Mouse (Mus musculus) intestine, embryonic 16.5 days (tissue): ENCODE measurements around the gene Hoxb1. TPM values are rescaled to one million over a fixed set of nuclear protein-coding genes. Genes with fewer than 3 reads are reported as not detected.

Experiments used
- ATAC-seq: fragments of 200-750 bp; cut with Nextera tagmentation; 2 replicates; pipeline ENCODE4 v1.8.0; 2017; ENCODE audit warnings: moderate TSS enrichment, moderate library complexity
- H3K27ac ChIP-seq: fragments of 300-500 bp; sonication (generic); 2 replicates; pipeline ENCODE4 v1.5.1; 2014; ENCODE audit warnings: mild to moderate bottlenecking, low read length
- H3K27me3 ChIP-seq: fragments of 300-500 bp; sonication (generic); replicated peaks from 2 replicates; pipeline ENCODE4 v1.6.1; 2014; ENCODE audit warnings: low read length, control low read depth, mixed read lengths; ENCODE audit not compliant: control insufficient read depth, insufficient read depth
- H3K36me3 ChIP-seq: fragments of 300-500 bp; sonication (generic); 2 replicates; pipeline ENCODE4 v1.6.1; 2014; ENCODE audit warnings: low read length, control low read depth; ENCODE audit not compliant: control insufficient read depth, insufficient read depth
- H3K4me1 ChIP-seq: fragments of 300-500 bp; sonication (generic); 2 replicates; pipeline ENCODE4 v1.6.1; 2014; ENCODE audit warnings: low read length, control low read depth, mixed read lengths; ENCODE audit not compliant: control insufficient read depth, insufficient read depth
- H3K4me2 ChIP-seq: fragments of 300-500 bp; sonication (generic); 2 replicates; pipeline ENCODE4 v1.6.1; 2014; ENCODE audit warnings: low read depth, low read length, control low read depth
- H3K4me3 ChIP-seq: fragments of 300-500 bp; sonication (generic); 2 replicates; pipeline ENCODE4 v1.5.1; 2014; ENCODE audit warnings: mild to moderate bottlenecking, low read length
- H3K9ac ChIP-seq: fragments of 300-500 bp; sonication (generic); 2 replicates; pipeline ENCODE4 v1.6.1; 2014; ENCODE audit warnings: low read depth, low read length
- H3K9me3 ChIP-seq: fragments of 300-500 bp; sonication (generic); 2 replicates; pipeline ENCODE4 v1.6.1; 2016; ENCODE audit warnings: low read length, control low read depth; ENCODE audit not compliant: control insufficient read depth
- WGBS: fragments of 180-500 bp; shearing (Covaris S2); extraction: QIAGEN DNeasy Blood & Tissue Kit; methylation state at CpG from one replicate; pipeline ENCODE4 v1.1.7; 2014; 5-methylcytosine and 5-hydroxymethylcytosine counted together
- polyA plus RNA-seq: library from polyadenylated mRNA; unstranded; fragments of >200 nt; fragmentation: Nextera tagmentation; extraction: Ambion mirVana; gene quantifications from 2 replicates; pipeline ENCODE4 v1.2.1, GENCODE M21; 2015

The Hoxb1 gene
- polyA plus RNA-seq, 1 experiment from 2014 or later = not detected

GRCm38 (mm10) chr11:96340698-96341365, 24.7 kb upstream of the Hoxb1 start:
- peak overlapping the region; percentile 93 for H3K4me2 ChIP-seq
- peak overlapping the region; percentile 92 for H3K27ac ChIP-seq
- H3K9me3 ChIP-seq = no peaks in the 10 kb centered on the region
- peak; percentile 81 for ATAC-seq
- H3K9ac ChIP-seq = peak overlapping the region; percentile 81
- no peaks in the 10 kb centered on the region for H3K36me3 ChIP-seq
- H3K4me3 ChIP-seq = peak overlapping the region; percentile 53
- WGBS = 0% methylated on average over 35 of the region's 36 CpGs
- H3K4me1 ChIP-seq = peaks cover 54% of the 10 kb centered on the region
- peaks cover 6% of the 10 kb centered on the region; the same call in 1 of the 2 replicates for H3K27me3 ChIP-seq

- WGBS = 3% methylated on average over 40 of the region's 40 CpGs
- peaks cover 54% of the 10 kb centered on the region for H3K4me1 ChIP-seq
- ATAC-seq = no peak
Observed at GRCm38 (mm10) chr11:96341701-96342575, 23.6 kb upstream of the Hoxb1 start.

GRCm38 (mm10) chr11:96342576-96342930, 23.0 kb upstream of the Hoxb1 start:
- no peaks in the 10 kb centered on the region for H3K9me3 ChIP-seq
- H3K4me2 ChIP-seq = peak overlapping the region; percentile 93
- H3K4me1 ChIP-seq = peaks cover 52% of the 10 kb centered on the region
- peaks cover 11% of the 10 kb centered on the region; the same call in 1 of the 2 replicates for H3K27me3 ChIP-seq
- H3K27ac ChIP-seq = peak overlapping the region; percentile 92
- peak overlapping the region; percentile 53 for H3K4me3 ChIP-seq
- 24% methylated on average over 4 of the region's 4 CpGs for WGBS
- H3K36me3 ChIP-seq = no peaks in the 10 kb centered on the region
- no peak for ATAC-seq
- H3K9ac ChIP-seq = peak overlapping the region; percentile 86

More at GRCm38 (mm10) chr11:96341701-96342575, 23.6 kb upstream of the Hoxb1 start:
- no peaks in the 10 kb centered on the region for H3K9me3 ChIP-seq
- H3K4me3 ChIP-seq = peak overlapping the region; percentile 53
- H3K27ac ChIP-seq = peak overlapping the region; percentile 92
- H3K36me3 ChIP-seq = no peaks in the 10 kb centered on the region
- peak overlapping the region; percentile 86 for H3K9ac ChIP-seq
- peak overlapping the region; percentile 93 for H3K4me2 ChIP-seq
- peaks cover 11% of the 10 kb centered on the region; the same call in 1 of the 2 replicates for H3K27me3 ChIP-seq

- Histone ChIP-seq H3K4me3 (0 out of 2 replicates have a peak overlapping the region, but pooled peaks have one; percentile 20), H3K9me3 (no peaks in the 10 kb centered on the region), H3K4me2 (peak overlapping the region; percentile 93), H3K9ac (peak overlapping the region; percentile 71), H3K27ac (peak overlapping the region; percentile 55), H3K27me3 (peaks cover 11% of the 10 kb centered on the region; the same call in 1 of the 2 replicates), H3K4me1 (peaks cover 55% of the 10 kb centered on the region), H3K36me3 (no peaks in the 10 kb centered on the region)
- WGBS = 38% methylated on average over 2 of the region's 2 CpGs
- ATAC-seq = no peak
Observed at GRCm38 (mm10) chr11:96343206-96343745, 22.3 kb upstream of the Hoxb1 start.

GRCm38 (mm10) chr11:96344061-96344877, 21.3 kb upstream of the Hoxb1 start:
- ATAC-seq = no peak
- H3K4me1 ChIP-seq = peaks cover 50% of the 10 kb centered on the region
- peak overlapping the region; percentile 71 for H3K9ac ChIP-seq
- no peaks in the 10 kb centered on the region for H3K9me3 ChIP-seq
- H3K27me3 ChIP-seq = peaks cover 11% of the 10 kb centered on the region; the same call in 1 of the 2 replicates
- peak overlapping the region; percentile 93 for H3K4me2 ChIP-seq
- H3K27ac ChIP-seq = peak overlapping the region; percentile 84
- 29% methylated on average over 40 of the region's 40 CpGs for WGBS
- H3K36me3 ChIP-seq = no peaks in the 10 kb centered on the region
- peak overlapping the region; percentile 20; the same call in 1 of the 2 replicates for H3K4me3 ChIP-seq

GRCm38 (mm10) chr11:96344878-96345159, 20.7 kb upstream of the Hoxb1 start:
- 35% methylated on average over 6 of the region's 6 CpGs for WGBS
- no peak for ATAC-seq
- Histone ChIP-seq H3K9ac (peak overlapping the region; percentile 71), H3K9me3 (no peaks in the 10 kb centered on the region), H3K27me3 (peaks cover 11% of the 10 kb centered on the region; the same call in 1 of the 2 replicates), H3K36me3 (no peaks in the 10 kb centered on the region), H3K4me3 (peak overlapping the region; percentile 40), H3K4me1 (peaks cover 46% of the 10 kb centered on the region), H3K4me2 (peak overlapping the region; percentile 93), H3K27ac (peak overlapping the region; percentile 84)

- WGBS = 12% methylated on average over 39 of the region's 56 CpGs
- ATAC-seq = no peak
- H3K36me3 ChIP-seq = no peaks in the 10 kb centered on the region
- H3K27me3 ChIP-seq = peaks cover 11% of the 10 kb centered on the region; the same call in 1 of the 2 replicates
- H3K4me2 ChIP-seq = peak overlapping the region; percentile 93
- peaks cover 46% of the 10 kb centered on the region for H3K4me1 ChIP-seq
- no peaks in the 10 kb centered on the region for H3K9me3 ChIP-seq
- H3K9ac ChIP-seq = peak overlapping the region; percentile 71
- peak overlapping the region; percentile 40 for H3K4me3 ChIP-seq
- H3K27ac ChIP-seq = peak overlapping the region; percentile 84
Observed at GRCm38 (mm10) chr11:96345220-96345892, 20.2 kb upstream of the Hoxb1 start.

- Histone ChIP-seq H3K9me3 (no peaks in the 10 kb centered on the region), H3K4me3 (peak overlapping the region; percentile 40), H3K9ac (peak overlapping the region; percentile 71), H3K27me3 (peaks cover 11% of the 10 kb centered on the region; the same call in 1 of the 2 replicates), H3K4me1 (peaks cover 51% of the 10 kb centered on the region), H3K4me2 (peak overlapping the region; percentile 93), H3K27ac (peak overlapping the region; percentile 84), H3K36me3 (no peaks in the 10 kb centered on the region)
- no peak for ATAC-seq
- 16% methylated on average over 45 of the region's 45 CpGs for WGBS
Observed at GRCm38 (mm10) chr11:96345893-96346806, 19.4 kb upstream of the Hoxb1 start.
